Mouse (Mus musculus): ENCODE measurements around the gene Vwf. TPM values are rescaled to one million over a fixed set of nuclear protein-coding genes. Genes with fewer than 3 reads are reported as not detected.

Gene Vwf
- total and polyA plus RNA-seq, 2 experiments from 2014 or later, result 13.1 to 30.0 TPM

GRCm38 (mm10) chr6:125680613-125681012 is 134.0 kb downstream of the Vwf start:
- no peaks in the 10 kb centered on the region for H3K36me3 ChIP-seq (ENCODE audit: insufficient read depth)
- no peaks in the 10 kb centered on the region for H3K9me3 ChIP-seq (ENCODE audit: low read length)
- no peaks in the 10 kb centered on the region for H3K4me1 ChIP-seq (ENCODE audit: insufficient read depth)
- TF ChIP-seq CTCF (IDR thresholded peaks at IDR 0.05; ENCODE audit: low read depth), result no peak
- H3K9ac ChIP-seq, result no peak overlapping the region
- H3K4me2 ChIP-seq (ENCODE audit: low read depth), result no peak overlapping the region
- ATAC-seq (no peak), DNase-seq (no peak)
- H3K4me3 ChIP-seq (ENCODE audit: low read depth, low read length), result no peak overlapping the region
- 66% methylated on average over 11 of the region's 11 CpGs for WGBS
- no peak overlapping the region for H3K27ac ChIP-seq (ENCODE audit: low read depth, low read length)
- no peaks in the 10 kb centered on the region for H3K27me3 ChIP-seq (ENCODE audit: insufficient read depth, low read length)

GRCm38 (mm10) chr6:125685420-125685819 is 138.8 kb downstream of the Vwf start:
- ATAC-seq, result no peak
- no peaks in the 10 kb centered on the region for H3K36me3 ChIP-seq (ENCODE audit: insufficient read depth)
- no peak for TF ChIP-seq CTCF (IDR thresholded peaks at IDR 0.05; ENCODE audit: low read depth)
- no peak overlapping the region for H3K4me2 ChIP-seq (ENCODE audit: low read depth)
- no peak overlapping the region for H3K27ac ChIP-seq (ENCODE audit: low read depth, low read length)
- no peak for DNase-seq
- H3K4me1 ChIP-seq (ENCODE audit: insufficient read depth), result peaks cover 5% of the 10 kb centered on the region; the same call in 1 of the 2 replicates
- H3K9me3 ChIP-seq (ENCODE audit: low read length), result no peaks in the 10 kb centered on the region
- H3K9ac ChIP-seq, result no peak overlapping the region
- no peak overlapping the region for H3K4me3 ChIP-seq (ENCODE audit: low read depth, low read length)
- no peaks in the 10 kb centered on the region for H3K27me3 ChIP-seq (ENCODE audit: insufficient read depth, low read length)

GRCm38 (mm10) chr6:125687986-125688385 is 141.4 kb downstream of the Vwf start:
- 73% methylated on average over 1 of the region's 1 CpGs for WGBS
- TF ChIP-seq CTCF (IDR thresholded peaks at IDR 0.05; ENCODE audit: low read depth), result no peak
- H3K4me3 ChIP-seq (ENCODE audit: low read depth, low read length), result no peak overlapping the region
- no peaks in the 10 kb centered on the region for H3K9me3 ChIP-seq (ENCODE audit: low read length)
- no peak overlapping the region for H3K9ac ChIP-seq
- no peaks in the 10 kb centered on the region for H3K36me3 ChIP-seq (ENCODE audit: insufficient read depth)
- no peak overlapping the region for H3K27ac ChIP-seq (ENCODE audit: low read depth, low read length)
- no peaks in the 10 kb centered on the region for H3K27me3 ChIP-seq (ENCODE audit: insufficient read depth, low read length)
- DNase-seq (no peak), ATAC-seq (no peak)
- H3K4me2 ChIP-seq (ENCODE audit: low read depth), result no peak overlapping the region
- H3K4me1 ChIP-seq (ENCODE audit: insufficient read depth), result peaks cover 7% of the 10 kb centered on the region; the same call in 1 of the 2 replicates

- no peak within 1 kb of the TSS for H3K27ac ChIP-seq (ENCODE audit: low read depth, low read length)
Observed at GRCm38 (mm10) chr6:125690057-125690703, 143.6 kb downstream of the Vwf start, which contains the start of gene Ano2. Gene Ano2 (plus strand): TSS chr6:125690419.

GRCm38 (mm10) chr6:125701146-125701545 is 154.6 kb downstream of the Vwf start:
- Histone ChIP-seq H3K4me2 (ENCODE audit: low read depth) (no peak overlapping the region), H3K9ac (no peak overlapping the region), H3K27ac (ENCODE audit: low read depth, low read length) (no peak overlapping the region), H3K4me3 (ENCODE audit: low read depth, low read length) (no peak overlapping the region), H3K27me3 (ENCODE audit: insufficient read depth, low read length) (no peaks in the 10 kb centered on the region), H3K36me3 (ENCODE audit: insufficient read depth) (no peaks in the 10 kb centered on the region), H3K4me1 (ENCODE audit: insufficient read depth) (no peaks in the 10 kb centered on the region), H3K9me3 (ENCODE audit: low read length) (no peaks in the 10 kb centered on the region)
- WGBS, result 88% methylated on average over 2 of the region's 2 CpGs
- ATAC-seq, result no peak
- no peak for TF ChIP-seq CTCF (IDR thresholded peaks at IDR 0.05; ENCODE audit: low read depth)
- DNase-seq, result no peak

More at GRCm38 (mm10) chr6:125690057-125690703, 143.6 kb downstream of the Vwf start, which contains the start of gene Ano2:
- Histone ChIP-seq H3K9ac (peak within 1 kb of the TSS; percentile 25; the same call in 1 of the 2 replicates), H3K9me3 (ENCODE audit: low read length) (no peaks in the 10 kb centered on the region), H3K4me3 (ENCODE audit: low read depth, low read length) (peak within 1 kb of the TSS; percentile 30), H3K4me1 (ENCODE audit: insufficient read depth) (peaks cover 7% of the 10 kb centered on the region; the same call in 1 of the 2 replicates), H3K4me2 (ENCODE audit: low read depth) (peak within 1 kb of the TSS; percentile 52), H3K27me3 (ENCODE audit: insufficient read depth, low read length) (no peaks in the 10 kb centered on the region), H3K36me3 (ENCODE audit: insufficient read depth) (no peaks in the 10 kb centered on the region)
- ATAC-seq (peak; percentile 72), DNase-seq (peak; percentile 14)
- 2% methylated on average over 20 of the region's 20 CpGs for WGBS
- no peak for TF ChIP-seq CTCF (IDR thresholded peaks at IDR 0.05; ENCODE audit: low read depth)

GRCm38 (mm10) chr6:125711261-125711660 is 164.7 kb downstream of the Vwf start:
- Histone ChIP-seq H3K4me3 (ENCODE audit: low read depth, low read length) (no peak overlapping the region), H3K9me3 (ENCODE audit: low read length) (no peaks in the 10 kb centered on the region), H3K36me3 (ENCODE audit: insufficient read depth) (no peaks in the 10 kb centered on the region), H3K9ac (no peak overlapping the region), H3K27me3 (ENCODE audit: insufficient read depth, low read length) (no peaks in the 10 kb centered on the region), H3K4me2 (ENCODE audit: low read depth) (no peak overlapping the region), H3K4me1 (ENCODE audit: insufficient read depth) (no peaks in the 10 kb centered on the region), H3K27ac (ENCODE audit: low read depth, low read length) (no peak overlapping the region)
- no peak for ATAC-seq
- no peak for DNase-seq
- 80% methylated on average over 16 of the region's 16 CpGs for WGBS
- no peak for TF ChIP-seq CTCF (IDR thresholded peaks at IDR 0.05; ENCODE audit: low read depth)

- H3K4me3 ChIP-seq (ENCODE audit: low read depth, low read length), result no peak overlapping the region
- 79% methylated on average over 2 of the region's 2 CpGs for WGBS
- no peak for DNase-seq
- no peak overlapping the region for H3K27ac ChIP-seq (ENCODE audit: low read depth, low read length)
- ATAC-seq, result no peak
- TF ChIP-seq CTCF (IDR thresholded peaks at IDR 0.05; ENCODE audit: low read depth), result 0 out of 2 replicates have a peak, but pooled peaks have one; percentile 8
- no peaks in the 10 kb centered on the region for H3K4me1 ChIP-seq (ENCODE audit: insufficient read depth)
- H3K9ac ChIP-seq, result no peak overlapping the region
- H3K4me2 ChIP-seq (ENCODE audit: low read depth), result no peak overlapping the region
- H3K36me3 ChIP-seq (ENCODE audit: insufficient read depth), result no peaks in the 10 kb centered on the region
- H3K9me3 ChIP-seq (ENCODE audit: low read length), result no peaks in the 10 kb centered on the region
- no peaks in the 10 kb centered on the region for H3K27me3 ChIP-seq (ENCODE audit: insufficient read depth, low read length)
Observed at GRCm38 (mm10) chr6:125726408-125726807, 179.8 kb downstream of the Vwf start.

Data from forebrain, postnatal 0 days (tissue).